Mouse (Mus musculus) E14TG2a.4 (cell line): ENCODE measurements around the gene 4930451I11Rik.

Experiments used
- CTCF ChIP-seq: conservative IDR thresholded peaks from 2 replicates; pipeline ENCODE4 v1.5.1; 2014; ENCODE audit warnings: low read length
- NANOG ChIP-seq: IDR thresholded peaks from 2 replicates; pipeline ENCODE4 v1.6.1; 2014; ENCODE audit warnings: borderline replicate concordance, low read length, mixed read lengths
- POU5F1 ChIP-seq: IDR thresholded peaks from 2 replicates; pipeline ENCODE4 v1.6.1; 2014; ENCODE audit warnings: low read length, borderline replicate concordance

DNA sequence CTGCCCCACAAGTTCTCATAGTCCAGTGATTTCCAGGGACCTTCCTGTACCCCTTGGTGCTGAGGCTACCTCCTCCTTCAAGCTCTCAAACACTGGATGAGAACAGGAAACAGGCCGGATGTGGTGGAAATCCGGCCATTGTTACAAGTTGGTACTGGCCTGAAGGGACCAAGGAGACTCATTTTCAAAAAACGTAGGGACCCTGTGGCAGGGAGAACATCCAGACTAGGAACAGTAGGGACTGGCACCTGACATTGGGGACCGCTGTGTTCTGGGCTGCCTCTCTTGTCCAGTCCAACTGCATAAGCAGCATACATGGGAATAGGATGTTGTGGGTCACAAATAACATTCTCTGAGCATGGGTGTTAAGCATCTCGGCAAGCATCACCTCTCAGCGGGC is 49.6 kb upstream of the 4930451I11Rik start:
- no peak for TF ChIP-seq CTCF
- no peak for TF ChIP-seq POU5F1
- TF ChIP-seq NANOG, result no peak
